Mouse (Mus musculus) testis, postnatal 14 days (tissue): Measurements from ENCODE around the gene Gsdma2.

ENCODE experiments used
- DNase-seq: peaks from one replicate; pipeline ENCODE4 v3.0.0; 2021; ENCODE audit warnings: low spot score

The Gsdma2 gene

GRCm38 (mm10) chr11:98701213-98701670, 54.7 kb downstream of the Gsdma2 start, which contains the start of gene Csf3:
Gene Csf3 (plus strand): TSS chr11:98701263.
- DNase-seq = no peak

DNA sequence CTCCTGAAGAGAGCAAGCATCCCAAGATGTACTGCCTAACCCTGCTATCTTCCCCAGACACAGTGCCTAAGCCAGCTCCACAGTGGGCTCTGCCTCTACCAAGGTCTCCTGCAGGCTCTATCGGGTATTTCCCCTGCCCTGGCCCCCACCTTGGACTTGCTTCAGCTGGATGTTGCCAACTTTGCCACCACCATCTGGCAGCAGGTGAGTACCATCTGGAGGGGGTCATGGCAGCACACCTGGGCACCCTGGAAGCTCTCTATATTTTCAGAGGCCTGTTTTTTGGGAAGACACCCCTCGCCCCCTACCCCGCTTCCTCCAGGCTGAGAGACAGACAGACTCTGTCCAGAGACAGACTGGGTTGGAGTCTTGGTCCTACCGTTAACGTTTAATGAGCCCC, 55.8 kb downstream of the Gsdma2 start:
- no peak for DNase-seq

DNA sequence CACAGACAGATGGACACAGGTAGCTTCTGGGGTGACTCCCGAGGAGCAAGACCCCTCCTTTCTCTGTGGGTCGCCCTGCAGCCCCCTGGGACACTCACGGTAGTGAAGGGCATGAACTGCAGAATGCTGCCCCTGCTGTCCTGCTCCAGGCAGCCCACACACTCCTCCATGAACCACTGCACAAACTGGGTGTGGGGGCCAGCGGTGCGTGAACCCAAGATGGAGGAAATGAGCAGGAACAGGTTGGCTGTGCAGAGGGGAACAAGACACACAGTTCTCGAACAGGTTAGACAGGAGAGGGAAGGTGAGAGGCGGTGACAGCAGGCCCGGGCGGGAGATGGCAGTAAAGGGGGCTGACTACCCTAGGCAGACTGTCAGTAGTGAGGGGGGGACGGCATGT, 58.5 kb downstream of the Gsdma2 start:
- DNase-seq = no peak
